Mouse (Mus musculus) spleen, postnatal 4 days (tissue): ENCODE results near the gene Mgrn1.
A peak's percentile ranks its signal among the peaks of the same experiment; 100 is the strongest.

Experiments used
- DNase-seq, 2 experiments: peaks; one replicate each; pipeline ENCODE4 v3.0.0; 2022; ENCODE audit warnings: low spot score in 2 of 2

The Mgrn1 gene

GRCm38 (mm10) chr16:4940311-4940850, 54.3 kb downstream of the Mgrn1 start:
- DNase-seq: no peak

- DNase-seq: no peak
Measured at GRCm38 (mm10) chr16:4941016-4941415, 55.0 kb downstream of the Mgrn1 start.

- no peak for DNase-seq
Measured at GRCm38 (mm10) chr16:4942868-4943267, 56.8 kb downstream of the Mgrn1 start.

GRCm38 (mm10) chr16:4943431-4943830, 57.4 kb downstream of the Mgrn1 start:
- DNase-seq: no peak

- DNase-seq: no peak
Measured at GRCm38 (mm10) chr16:4945415-4945814, 59.4 kb downstream of the Mgrn1 start.

GRCm38 (mm10) chr16:4946155-4946554, 60.1 kb downstream of the Mgrn1 start:
- DNase-seq: no peak

- no peak for DNase-seq
Measured at GRCm38 (mm10) chr16:4947378-4947777, 61.3 kb downstream of the Mgrn1 start.

- DNase-seq: no peak
Measured at GRCm38 (mm10) chr16:4956609-4957008, 70.6 kb downstream of the Mgrn1 start.

- no peak for DNase-seq
Measured at GRCm38 (mm10) chr16:4957446-4957845, 71.4 kb downstream of the Mgrn1 start.

- no peak for DNase-seq
Measured at GRCm38 (mm10) chr16:4960260-4960659, 74.2 kb downstream of the Mgrn1 start.

GRCm38 (mm10) chr16:4963346-4963745, 77.3 kb downstream of the Mgrn1 start:
- DNase-seq: no peak

GRCm38 (mm10) chr16:4963797-4964709, 78.0 kb downstream of the Mgrn1 start, which contains the start of gene Anks3:
Gene Anks3, minus strand, starts transcription at chr16:4964205.
- peak; percentile 92 to 95 for DNase-seq

- no peak for DNase-seq
Measured at GRCm38 (mm10) chr16:4964731-4965391, 78.8 kb downstream of the Mgrn1 start.

- DNase-seq: no peak
Measured at GRCm38 (mm10) chr16:4965392-4966129, 79.5 kb downstream of the Mgrn1 start.

GRCm38 (mm10) chr16:4968426-4968825, 82.4 kb downstream of the Mgrn1 start:
- DNase-seq: no peak

- peak in 1 of 2 experiments; percentile 29 for DNase-seq
Measured at GRCm38 (mm10) chr16:4969055-4969843, 83.2 kb downstream of the Mgrn1 start.

GRCm38 (mm10) chr16:4971626-4972025, 85.6 kb downstream of the Mgrn1 start:
- no peak for DNase-seq

- no peak for DNase-seq
Measured at GRCm38 (mm10) chr16:4974521-4974920, 88.5 kb downstream of the Mgrn1 start.

GRCm38 (mm10) chr16:4976180-4976579, 90.1 kb downstream of the Mgrn1 start:
- DNase-seq: no peak

- no peak for DNase-seq
Measured at GRCm38 (mm10) chr16:4978275-4979051, 92.4 kb downstream of the Mgrn1 start.
